Mouse (Mus musculus) limb, embryonic 15.5 days (tissue): Measurements from ENCODE around the gene Hs1bp3. TPM values are rescaled to one million over a fixed set of nuclear protein-coding genes. Genes with fewer than 3 reads are reported as not detected.

ENCODE experiments used
- ATAC-seq: fragments of 200-750 bp; cut with Nextera tagmentation; 2 replicates; pipeline ENCODE4 v1.8.0; 2017; ENCODE audit warnings: low read depth, moderate TSS enrichment; ENCODE audit not compliant: insufficient number of reproducible peaks, low FRiP score, low TSS enrichment
- H3K27ac ChIP-seq: fragments of 300-500 bp; sonication (generic); 2 replicates; pipeline ENCODE4 v1.5.1; 2015; ENCODE audit warnings: moderate library complexity, mild to moderate bottlenecking, inconsistent platforms
- H3K27me3 ChIP-seq: fragments of 300-500 bp; sonication (generic); 2 replicates; pipeline ENCODE4 v1.6.1; 2015; ENCODE audit warnings: inconsistent platforms
- H3K36me3 ChIP-seq: fragments of 300-500 bp; sonication (generic); 2 replicates; pipeline ENCODE4 v1.6.1; 2015; ENCODE audit warnings: inconsistent platforms
- H3K4me1 ChIP-seq: fragments of 300-500 bp; sonication (generic); 2 replicates; pipeline ENCODE4 v1.6.1; 2015; ENCODE audit warnings: inconsistent platforms
- H3K4me2 ChIP-seq: fragments of 300-500 bp; sonication (generic); 2 replicates; pipeline ENCODE4 v1.6.1; 2015; ENCODE audit warnings: mild to moderate bottlenecking, inconsistent platforms
- H3K4me3 ChIP-seq: fragments of 300-500 bp; sonication (generic); 2 replicates; pipeline ENCODE4 v1.5.1; 2015; ENCODE audit warnings: mild to moderate bottlenecking, inconsistent platforms
- H3K9ac ChIP-seq: fragments of 300-500 bp; sonication (generic); 2 replicates; pipeline ENCODE4 v1.6.1; 2015; ENCODE audit warnings: inconsistent platforms
- H3K9me3 ChIP-seq: fragments of 300-500 bp; sonication (generic); 2 replicates; pipeline ENCODE4 v1.6.1; 2016; ENCODE audit warnings: inconsistent platforms
- WGBS: fragments of 180-500 bp; shearing (Covaris S2); methylation state at CpG from one replicate; pipeline ENCODE4 v1.1.7; 2015; 5-methylcytosine and 5-hydroxymethylcytosine counted together
- polyA plus RNA-seq: library from polyadenylated mRNA; unstranded; fragments of >200 nt; fragmentation: Nextera tagmentation; extraction: Ambion mirVana; gene quantifications from 2 replicates; pipeline ENCODE4 v1.2.1, GENCODE M21; 2015

The Hs1bp3 gene
- polyA plus RNA-seq, 1 experiment from 2014 or later: 16.8 TPM

- 0 out of 2 replicates have a peak overlapping the region, but pooled peaks have one; percentile 7 for H3K9ac ChIP-seq
- WGBS: 32% methylated on average over 17 of the region's 17 CpGs
- H3K27ac ChIP-seq: peak overlapping the region; percentile 57; the same call in 1 of the 2 replicates
Observed at GRCm38 (mm10) chr12:8326825-8327674, 13.8 kb downstream of the Hs1bp3 start.

GRCm38 (mm10) chr12:8327675-8328053 is 14.4 kb downstream of the Hs1bp3 start:
- H3K27me3 ChIP-seq: no peaks in the 10 kb centered on the region
- no peak for ATAC-seq
- H3K4me2 ChIP-seq: no peak overlapping the region
- H3K36me3 ChIP-seq: peaks cover 48% of the 10 kb centered on the region
- peaks cover 10% of the 10 kb centered on the region for H3K4me1 ChIP-seq
- H3K4me3 ChIP-seq: no peak overlapping the region
- 0 out of 2 replicates have a peak overlapping the region, but pooled peaks have one; percentile 7 for H3K9ac ChIP-seq
- H3K27ac ChIP-seq: 0 out of 2 replicates have a peak overlapping the region, but pooled peaks have one; percentile 57
- H3K9me3 ChIP-seq: no peaks in the 10 kb centered on the region
- 91% methylated on average over 1 of the region's 1 CpGs for WGBS

More at GRCm38 (mm10) chr12:8326825-8327674, 13.8 kb downstream of the Hs1bp3 start:
- Histone ChIP-seq H3K4me3 (no peak overlapping the region), H3K27me3 (no peaks in the 10 kb centered on the region), H3K4me2 (no peak overlapping the region), H3K36me3 (peaks cover 49% of the 10 kb centered on the region), H3K9me3 (no peaks in the 10 kb centered on the region), H3K4me1 (peaks cover 10% of the 10 kb centered on the region)
- peak; percentile 61 for ATAC-seq

GRCm38 (mm10) chr12:8329236-8329635 is 16.0 kb downstream of the Hs1bp3 start:
- H3K4me3 ChIP-seq: no peak overlapping the region
- no peak overlapping the region for H3K27ac ChIP-seq
- no peak overlapping the region for H3K9ac ChIP-seq
- no peak overlapping the region for H3K4me2 ChIP-seq
- H3K4me1 ChIP-seq: peaks cover 10% of the 10 kb centered on the region
- 94% methylated on average over 7 of the region's 7 CpGs for WGBS
- no peak for ATAC-seq
- H3K27me3 ChIP-seq: no peaks in the 10 kb centered on the region
- no peaks in the 10 kb centered on the region for H3K9me3 ChIP-seq
- peaks cover 41% of the 10 kb centered on the region for H3K36me3 ChIP-seq

GRCm38 (mm10) chr12:8331489-8332173 is 18.4 kb downstream of the Hs1bp3 start:
- Histone ChIP-seq H3K27ac (no peak overlapping the region), H3K27me3 (no peaks in the 10 kb centered on the region), H3K4me3 (no peak overlapping the region), H3K9me3 (no peaks in the 10 kb centered on the region), H3K4me1 (peaks cover 10% of the 10 kb centered on the region), H3K4me2 (no peak overlapping the region), H3K36me3 (peaks cover 45% of the 10 kb centered on the region), H3K9ac (no peak overlapping the region)
- 62% methylated on average over 14 of the region's 14 CpGs for WGBS
- peak; percentile 11; the same call in 1 of the 2 replicates for ATAC-seq

GRCm38 (mm10) chr12:8332174-8332542 is 18.9 kb downstream of the Hs1bp3 start:
- Histone ChIP-seq H3K4me3 (no peak overlapping the region), H3K4me1 (peaks cover 11% of the 10 kb centered on the region), H3K9ac (no peak overlapping the region), H3K27me3 (no peaks in the 10 kb centered on the region), H3K4me2 (no peak overlapping the region), H3K36me3 (peaks cover 50% of the 10 kb centered on the region), H3K9me3 (no peaks in the 10 kb centered on the region), H3K27ac (no peak overlapping the region)
- WGBS: 57% methylated on average over 5 of the region's 5 CpGs
- no peak for ATAC-seq

GRCm38 (mm10) chr12:8333617-8334016 is 20.4 kb downstream of the Hs1bp3 start:
- Histone ChIP-seq H3K9ac (no peak overlapping the region), H3K27ac (no peak overlapping the region), H3K36me3 (peaks cover 60% of the 10 kb centered on the region), H3K4me2 (no peak overlapping the region), H3K27me3 (no peaks in the 10 kb centered on the region), H3K9me3 (no peaks in the 10 kb centered on the region), H3K4me3 (no peak overlapping the region), H3K4me1 (peaks cover 13% of the 10 kb centered on the region)
- 91% methylated on average over 8 of the region's 8 CpGs for WGBS
- no peak for ATAC-seq

GRCm38 (mm10) chr12:8334261-8334660 is 21.0 kb downstream of the Hs1bp3 start:
- H3K4me1 ChIP-seq: peaks cover 14% of the 10 kb centered on the region
- no peaks in the 10 kb centered on the region for H3K27me3 ChIP-seq
- H3K36me3 ChIP-seq: peaks cover 60% of the 10 kb centered on the region
- no peak overlapping the region for H3K27ac ChIP-seq
- H3K9ac ChIP-seq: no peak overlapping the region
- WGBS: 71% methylated on average over 4 of the region's 4 CpGs
- H3K4me3 ChIP-seq: no peak overlapping the region
- no peak overlapping the region for H3K4me2 ChIP-seq
- no peaks in the 10 kb centered on the region for H3K9me3 ChIP-seq
- no peak for ATAC-seq

- Histone ChIP-seq H3K27ac (no peak overlapping the region), H3K9me3 (no peaks in the 10 kb centered on the region), H3K4me1 (peaks cover 14% of the 10 kb centered on the region), H3K36me3 (peaks cover 59% of the 10 kb centered on the region), H3K4me3 (no peak overlapping the region), H3K27me3 (no peaks in the 10 kb centered on the region), H3K4me2 (no peak overlapping the region), H3K9ac (0 out of 2 replicates have a peak overlapping the region, but pooled peaks have one; percentile 7)
- ATAC-seq: no peak
- WGBS: 93% methylated on average over 2 of the region's 2 CpGs
Observed at GRCm38 (mm10) chr12:8335503-8335902, 22.3 kb downstream of the Hs1bp3 start.

GRCm38 (mm10) chr12:8336601-8337285 is 23.5 kb downstream of the Hs1bp3 start:
- Histone ChIP-seq H3K27me3 (no peaks in the 10 kb centered on the region), H3K9ac (no peak overlapping the region), H3K4me3 (no peak overlapping the region), H3K36me3 (peaks cover 59% of the 10 kb centered on the region), H3K4me1 (peaks cover 10% of the 10 kb centered on the region), H3K4me2 (no peak overlapping the region), H3K9me3 (no peaks in the 10 kb centered on the region), H3K27ac (no peak overlapping the region)
- no peak for ATAC-seq
- 80% methylated on average over 10 of the region's 10 CpGs for WGBS

- H3K36me3 ChIP-seq: peaks cover 59% of the 10 kb centered on the region
- H3K4me3 ChIP-seq: no peak overlapping the region
- no peak for ATAC-seq
- H3K4me2 ChIP-seq: no peak overlapping the region
- no peaks in the 10 kb centered on the region for H3K9me3 ChIP-seq
- no peak overlapping the region for H3K9ac ChIP-seq
- peaks cover 10% of the 10 kb centered on the region for H3K4me1 ChIP-seq
- peak overlapping the region; percentile 11; the same call in 1 of the 2 replicates for H3K27ac ChIP-seq
- 79% methylated on average over 12 of the region's 12 CpGs for WGBS
- no peaks in the 10 kb centered on the region for H3K27me3 ChIP-seq
Observed at GRCm38 (mm10) chr12:8337286-8338060, 24.2 kb downstream of the Hs1bp3 start.

- peaks cover 10% of the 10 kb centered on the region for H3K4me1 ChIP-seq
- 44% methylated on average over 4 of the region's 4 CpGs for WGBS
- H3K27me3 ChIP-seq: no peaks in the 10 kb centered on the region
- no peak overlapping the region for H3K9ac ChIP-seq
- H3K9me3 ChIP-seq: no peaks in the 10 kb centered on the region
- no peak overlapping the region for H3K27ac ChIP-seq
- ATAC-seq: no peak
- no peak overlapping the region for H3K4me3 ChIP-seq
- peaks cover 62% of the 10 kb centered on the region for H3K36me3 ChIP-seq
- no peak overlapping the region for H3K4me2 ChIP-seq
Observed at GRCm38 (mm10) chr12:8338491-8338890, 25.3 kb downstream of the Hs1bp3 start.
